Mouse (Mus musculus) frontal cortex, postnatal 25 days (tissue): ENCODE data around the gene Hist1h3d.
A peak's percentile ranks its signal among the peaks of the same experiment; 100 is the strongest.
"Not testable (repeated sequence)": the region's sequence is repeated elsewhere in the genome, so short reads cannot be mapped to it uniquely, and the experiment has no call there.

Source experiments
- DNase-seq, 2 experiments: peaks; one replicate each; pipeline ENCODE4 v3.0.0; 2022; ENCODE audit warnings: low spot score in 2 of 2

Gene Hist1h3d

DNA sequence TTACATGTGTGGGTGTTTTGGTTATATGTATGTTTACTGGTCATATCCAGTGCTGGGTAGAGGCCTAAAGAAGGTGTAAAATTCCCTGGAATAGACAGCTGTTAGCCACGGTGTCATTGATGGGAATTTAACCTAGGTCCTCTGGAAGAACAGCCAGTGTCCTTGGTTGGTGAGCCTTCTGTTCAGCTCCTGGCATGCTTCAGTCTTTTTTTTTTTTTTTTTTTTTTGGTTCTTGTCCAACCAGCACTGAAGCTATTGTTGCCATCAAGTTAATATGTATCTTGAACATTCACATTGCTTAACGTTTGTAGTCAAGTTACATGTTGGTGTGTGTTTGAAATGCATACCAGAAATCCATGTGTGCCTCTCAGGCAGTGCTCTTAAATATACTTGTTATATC is 11.1 kb upstream of the Hist1h3d start:
- DNase-seq: no peak

DNA sequence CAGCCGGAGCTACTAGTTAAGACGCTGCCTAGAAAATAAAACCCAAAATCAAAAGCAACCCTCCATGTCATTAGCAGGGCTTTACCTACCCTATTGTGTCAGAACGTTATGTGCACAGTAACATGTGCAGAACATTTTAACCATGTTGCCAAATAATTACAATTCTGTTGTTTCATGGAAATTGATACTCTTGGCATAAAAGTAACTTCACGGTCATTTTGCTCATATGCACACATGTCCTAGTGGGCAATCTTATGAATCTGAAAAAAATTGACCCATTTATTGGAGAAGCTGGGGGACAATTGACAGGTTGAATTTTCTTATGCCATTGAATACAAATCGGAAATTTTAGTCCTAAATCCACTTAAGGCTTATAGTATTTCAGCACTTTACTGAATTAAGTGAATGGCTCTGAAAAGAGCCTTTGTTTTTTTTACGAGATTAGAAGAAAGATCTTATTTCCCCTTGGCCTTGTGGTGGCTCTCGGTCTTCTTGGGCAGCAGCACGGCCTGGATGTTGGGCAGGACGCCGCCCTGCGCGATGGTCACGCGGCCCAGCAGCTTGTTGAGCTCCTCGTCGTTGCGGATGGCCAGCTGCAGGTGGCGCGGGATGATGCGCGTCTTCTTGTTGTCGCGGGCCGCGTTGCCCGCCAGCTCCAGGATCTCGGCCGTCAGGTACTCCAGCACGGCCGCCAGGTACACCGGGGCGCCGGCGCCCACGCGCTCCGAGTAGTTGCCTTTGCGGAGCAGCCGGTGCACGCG is 5.1 kb upstream of the Hist1h3d start:
- DNase-seq: not testable (repeated sequence)

DNA sequence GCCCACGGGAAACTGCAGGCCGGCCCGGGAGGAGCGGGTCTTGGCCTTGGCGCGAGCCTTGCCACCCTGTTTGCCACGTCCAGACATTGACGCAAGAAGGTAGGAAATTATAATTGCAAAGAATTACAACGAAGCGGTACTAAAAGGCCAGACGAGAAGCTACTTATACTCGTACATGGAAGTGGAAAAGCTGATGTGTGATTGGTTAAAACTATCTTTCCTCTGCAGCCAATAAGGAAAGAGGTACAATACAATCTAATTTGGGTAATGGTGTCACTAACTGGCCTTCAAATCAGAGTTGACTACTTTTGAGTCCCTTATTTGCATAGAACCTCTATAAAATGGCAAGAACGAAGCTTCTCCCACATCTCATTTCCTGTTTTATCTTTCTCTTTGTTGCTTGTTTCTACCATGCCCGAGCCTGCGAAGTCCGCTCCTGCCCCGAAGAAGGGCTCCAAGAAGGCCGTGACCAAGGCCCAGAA is 4.5 kb upstream of the Hist1h3d start, which contains the start of the genes Hist1h2ae and Hist1h2bg:
Gene Hist1h2ae, minus strand, starts transcription at position 199 of the 482 bp plus-strand sequence.
Gene Hist1h2bg, plus strand, starts transcription at position 375 of the 482 bp plus-strand sequence.
- DNase-seq: peak; percentile 58 to 66

DNA sequence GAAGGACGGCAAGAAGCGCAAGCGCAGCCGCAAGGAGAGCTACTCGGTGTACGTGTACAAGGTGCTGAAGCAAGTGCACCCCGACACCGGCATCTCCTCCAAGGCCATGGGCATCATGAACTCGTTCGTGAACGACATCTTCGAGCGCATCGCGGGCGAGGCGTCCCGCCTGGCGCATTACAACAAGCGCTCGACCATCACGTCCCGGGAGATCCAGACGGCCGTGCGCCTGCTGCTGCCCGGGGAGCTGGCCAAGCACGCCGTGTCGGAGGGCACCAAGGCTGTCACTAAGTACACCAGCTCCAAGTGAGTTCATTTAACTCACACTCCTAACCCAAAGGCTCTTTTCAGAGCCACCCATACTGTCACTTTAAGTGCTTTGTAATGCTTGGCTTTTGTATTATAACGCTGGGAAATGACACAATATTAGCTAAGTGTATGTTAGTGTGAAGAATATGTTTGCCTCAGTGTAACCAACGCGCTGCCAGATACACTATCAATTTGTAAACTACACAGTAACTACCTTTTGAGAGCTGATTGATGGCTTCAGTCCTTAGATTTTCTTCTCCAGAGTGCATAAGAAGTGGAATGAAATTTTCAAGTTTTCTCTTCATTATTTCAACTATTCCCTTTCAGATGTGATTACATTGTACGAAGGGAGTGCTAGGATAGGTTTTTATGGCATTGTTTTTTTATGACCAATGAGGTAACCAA is 3.9 kb upstream of the Hist1h3d start:
- not testable (repeated sequence) for DNase-seq

DNA sequence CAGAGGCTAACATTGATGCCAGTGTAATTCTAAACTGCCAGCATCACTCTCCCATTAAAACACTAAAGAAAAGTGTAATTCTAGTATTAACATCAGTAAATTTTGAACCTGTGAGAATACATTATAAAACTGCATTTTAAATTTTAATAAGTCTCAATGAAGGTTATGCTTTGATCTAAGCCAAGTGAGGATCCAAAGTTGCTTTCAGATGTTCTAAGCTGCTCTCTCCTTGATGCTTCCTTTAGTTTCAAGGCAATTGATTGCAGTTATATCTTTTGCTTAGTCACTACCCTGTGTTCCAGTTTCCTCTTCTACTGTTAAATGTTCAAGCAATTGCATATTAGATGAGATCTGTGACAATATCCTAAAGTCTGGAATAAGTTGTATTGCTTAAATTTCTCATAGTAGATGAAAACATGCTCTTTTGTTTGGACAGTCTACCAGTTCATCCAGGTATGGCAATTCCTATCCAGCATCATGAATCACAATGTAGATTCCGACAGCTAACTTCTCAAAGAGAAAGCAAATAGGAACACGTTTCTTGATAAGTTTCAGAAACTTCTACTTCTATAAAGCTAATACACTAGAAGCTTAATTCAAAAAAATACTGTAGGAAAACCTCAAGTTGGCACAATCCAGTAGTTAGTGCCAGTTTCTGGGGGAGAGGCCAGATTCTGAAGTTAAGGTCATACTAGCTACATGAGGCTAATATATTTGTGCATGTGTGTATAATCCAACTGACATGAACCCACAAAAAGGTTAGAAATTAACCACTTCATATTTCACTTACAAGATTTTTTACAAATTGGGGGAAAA is 3.1 kb upstream of the Hist1h3d start:
- no peak for DNase-seq

DNA sequence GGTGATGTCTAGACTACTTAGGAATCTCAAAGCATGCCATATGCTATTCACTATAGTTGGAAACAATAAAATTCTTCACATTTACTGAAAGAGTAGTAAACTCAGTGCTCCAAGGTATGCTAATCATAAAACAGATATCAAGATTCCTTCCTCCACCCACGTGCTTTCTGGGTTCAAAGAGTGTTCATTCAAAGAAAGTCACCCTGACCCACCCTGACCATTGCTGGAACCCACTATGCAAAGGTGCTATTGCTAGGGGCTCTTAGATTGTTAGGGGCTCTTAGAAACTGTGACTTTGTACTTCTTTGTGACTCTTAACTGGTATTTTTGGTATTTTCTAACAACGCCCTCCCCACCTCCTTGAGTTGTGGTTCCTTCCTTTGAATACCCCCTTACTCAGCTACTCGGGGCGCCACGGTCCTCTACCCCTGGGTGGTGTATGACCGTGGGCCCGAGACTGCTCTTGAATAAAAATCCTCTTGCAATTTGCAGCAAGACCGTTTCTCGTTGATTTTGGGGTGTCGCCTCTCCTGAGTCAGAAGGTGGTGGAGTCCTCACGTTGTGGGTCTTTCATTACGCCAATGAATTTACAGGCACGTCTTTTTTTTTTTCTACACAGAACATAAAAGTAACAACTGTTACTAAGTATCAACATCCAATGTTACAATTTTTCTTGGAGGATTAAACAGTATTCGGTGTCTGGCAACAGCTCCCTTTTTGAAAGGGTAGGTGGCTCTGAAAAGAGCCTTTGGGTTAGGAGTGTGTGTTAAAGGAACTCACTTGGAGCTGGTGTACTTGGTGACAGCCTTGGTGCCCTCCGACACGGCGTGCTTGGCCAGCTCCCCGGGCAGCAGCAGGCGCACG is 2.3 kb upstream of the Hist1h3d start:
- DNase-seq: not testable (repeated sequence)

DNA sequence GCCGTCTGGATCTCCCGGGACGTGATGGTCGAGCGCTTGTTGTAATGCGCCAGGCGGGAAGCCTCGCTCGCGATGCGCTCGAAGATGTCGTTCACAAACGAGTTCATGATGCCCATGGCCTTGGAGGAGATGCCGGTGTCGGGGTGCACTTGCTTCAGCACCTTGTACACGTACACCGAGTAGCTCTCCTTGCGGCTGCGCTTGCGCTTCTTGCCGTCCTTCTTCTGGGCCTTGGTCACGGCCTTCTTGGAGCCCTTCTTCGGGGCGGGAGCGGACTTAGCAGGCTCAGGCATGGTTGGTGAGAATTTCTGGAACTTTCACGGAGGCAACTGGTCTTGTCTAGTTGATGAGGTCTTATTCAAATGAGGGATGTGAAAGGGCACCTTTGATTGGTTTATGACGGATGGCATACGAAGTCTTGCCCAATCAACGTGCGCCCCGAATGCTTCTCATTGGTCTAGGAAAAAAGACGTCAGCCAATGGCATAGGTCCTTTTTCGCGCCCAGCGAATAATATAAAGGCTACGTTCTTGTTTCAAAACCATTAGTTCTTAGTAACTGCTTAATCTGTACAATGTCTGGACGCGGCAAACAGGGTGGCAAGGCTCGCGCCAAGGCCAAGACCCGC is 1.6 kb upstream of the Hist1h3d start, which contains the start of the genes Hist1h2bf and Hist1h2ad:
Gene Hist1h2bf, minus strand, starts transcription at position 299 of the 627 bp plus-strand sequence.
Gene Hist1h2ad, plus strand, starts transcription at position 484 of the 627 bp plus-strand sequence.
- DNase-seq: peak; percentile 78 to 87

DNA sequence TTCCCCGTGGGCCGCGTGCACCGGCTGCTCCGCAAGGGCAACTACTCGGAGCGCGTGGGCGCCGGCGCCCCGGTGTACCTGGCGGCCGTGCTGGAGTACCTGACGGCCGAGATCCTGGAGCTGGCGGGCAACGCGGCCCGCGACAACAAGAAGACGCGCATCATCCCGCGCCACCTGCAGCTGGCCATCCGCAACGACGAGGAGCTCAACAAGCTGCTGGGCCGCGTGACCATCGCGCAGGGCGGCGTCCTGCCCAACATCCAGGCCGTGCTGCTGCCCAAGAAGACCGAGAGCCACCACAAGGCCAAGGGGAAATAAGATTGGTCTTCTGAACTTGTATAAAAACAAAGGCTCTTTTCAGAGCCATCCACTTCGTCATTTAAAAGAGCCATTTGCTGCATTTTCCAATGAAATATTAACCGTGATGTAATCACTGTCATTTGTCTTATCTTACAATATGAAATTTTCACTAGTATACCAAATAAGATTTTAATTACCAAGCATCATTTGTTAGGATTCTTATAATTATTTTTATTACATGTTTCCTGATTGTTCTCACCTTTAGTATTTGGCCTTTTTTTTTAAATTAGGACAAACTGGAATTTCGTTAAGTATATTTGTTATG is 905 bp upstream of the Hist1h3d start:
- not testable (repeated sequence) for DNase-seq

DNA sequence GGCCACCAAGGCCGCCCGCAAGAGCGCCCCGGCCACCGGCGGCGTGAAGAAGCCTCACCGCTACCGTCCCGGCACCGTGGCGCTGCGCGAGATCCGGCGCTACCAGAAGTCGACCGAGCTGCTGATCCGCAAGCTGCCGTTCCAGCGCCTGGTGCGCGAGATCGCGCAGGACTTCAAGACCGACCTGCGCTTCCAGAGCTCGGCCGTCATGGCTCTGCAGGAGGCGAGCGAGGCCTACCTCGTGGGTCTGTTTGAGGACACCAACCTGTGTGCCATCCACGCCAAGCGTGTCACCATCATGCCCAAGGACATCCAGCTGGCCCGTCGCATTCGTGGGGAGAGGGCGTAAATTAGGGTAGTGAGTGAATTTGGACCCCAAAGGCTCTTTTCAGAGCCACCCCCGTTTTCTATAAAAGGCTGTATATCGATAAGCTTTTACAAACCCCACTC is 326 bp downstream of the Hist1h3d start:
- not testable (repeated sequence) for DNase-seq

DNA sequence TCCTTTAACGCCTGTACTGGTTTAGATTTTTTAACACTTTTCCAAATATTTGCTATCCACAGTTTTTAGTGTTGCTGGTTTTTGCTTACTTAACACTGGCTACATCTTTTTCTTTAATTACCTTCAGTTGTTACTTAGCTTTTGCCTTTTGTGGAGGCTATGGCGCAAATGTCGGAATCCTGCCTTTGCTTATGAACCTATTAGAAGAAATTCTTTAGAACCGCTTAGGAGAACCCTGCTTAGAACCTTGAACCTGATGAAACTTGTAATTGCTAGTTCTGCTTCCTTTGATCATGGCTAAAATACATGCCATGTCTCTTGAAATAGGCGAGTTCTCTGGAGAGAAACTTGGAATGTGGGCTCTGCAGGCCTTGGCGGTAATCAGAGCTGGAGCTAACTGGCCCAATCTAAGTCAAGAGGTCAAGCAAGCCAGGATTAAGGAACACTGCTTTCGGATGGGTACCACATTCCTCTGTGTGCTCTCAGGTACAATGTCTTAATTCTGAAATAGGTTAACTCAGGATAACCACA is 853 bp downstream of the Hist1h3d start:
- no peak for DNase-seq

DNA sequence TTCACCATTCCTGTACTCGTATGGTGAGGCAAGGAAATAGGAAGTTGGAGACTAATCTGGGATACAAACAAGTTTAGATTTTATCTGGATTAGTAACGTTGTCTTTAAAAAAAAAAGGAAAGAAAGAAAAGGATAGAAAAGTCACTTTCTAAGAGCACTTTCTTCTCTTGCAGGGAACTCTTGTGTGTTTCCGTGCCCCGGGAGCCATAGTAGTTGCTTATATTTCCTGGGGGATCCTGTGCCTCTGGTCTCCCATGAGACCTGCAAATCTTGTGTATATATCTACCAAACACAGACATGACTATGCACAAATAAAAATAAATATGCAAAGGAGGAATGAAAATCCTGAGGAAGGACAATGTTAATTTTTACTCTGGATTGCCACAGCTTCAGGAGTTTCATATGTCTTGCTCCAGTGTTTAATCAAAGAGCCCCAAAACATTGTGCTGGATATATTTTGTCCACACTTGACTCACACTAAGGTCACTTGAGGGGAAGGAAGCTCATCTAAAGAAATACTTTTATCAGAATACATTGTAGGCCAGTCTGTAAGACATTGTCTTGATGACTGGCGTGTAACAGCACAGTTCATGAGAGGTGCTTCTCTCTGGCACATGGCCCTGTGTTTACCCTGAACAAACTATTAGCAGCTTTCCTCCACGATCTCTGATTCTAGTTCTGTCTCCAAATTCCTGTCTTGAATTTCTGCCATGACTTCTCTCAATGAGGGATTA is 1.5 kb downstream of the Hist1h3d start:
- no peak for DNase-seq

DNA sequence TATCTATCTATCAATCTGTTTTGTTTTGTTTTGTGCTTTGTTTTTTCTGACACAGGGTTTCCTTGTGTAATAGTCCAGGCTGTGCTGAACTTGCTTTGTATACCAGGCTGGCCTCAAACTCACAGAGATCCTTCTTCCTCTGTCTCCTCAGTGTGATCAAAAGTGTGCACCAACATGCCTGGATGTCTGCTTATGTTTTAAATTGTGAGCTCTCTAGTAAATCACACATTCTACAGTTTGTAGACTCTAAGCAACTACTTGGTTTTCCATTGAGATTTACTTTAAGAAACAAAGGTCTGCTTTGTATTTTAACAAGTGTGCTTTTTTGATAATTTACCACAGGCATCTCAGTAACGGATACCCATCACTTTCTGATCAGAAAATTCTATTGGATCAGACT is 2.3 kb downstream of the Hist1h3d start:
- DNase-seq: no peak

DNA sequence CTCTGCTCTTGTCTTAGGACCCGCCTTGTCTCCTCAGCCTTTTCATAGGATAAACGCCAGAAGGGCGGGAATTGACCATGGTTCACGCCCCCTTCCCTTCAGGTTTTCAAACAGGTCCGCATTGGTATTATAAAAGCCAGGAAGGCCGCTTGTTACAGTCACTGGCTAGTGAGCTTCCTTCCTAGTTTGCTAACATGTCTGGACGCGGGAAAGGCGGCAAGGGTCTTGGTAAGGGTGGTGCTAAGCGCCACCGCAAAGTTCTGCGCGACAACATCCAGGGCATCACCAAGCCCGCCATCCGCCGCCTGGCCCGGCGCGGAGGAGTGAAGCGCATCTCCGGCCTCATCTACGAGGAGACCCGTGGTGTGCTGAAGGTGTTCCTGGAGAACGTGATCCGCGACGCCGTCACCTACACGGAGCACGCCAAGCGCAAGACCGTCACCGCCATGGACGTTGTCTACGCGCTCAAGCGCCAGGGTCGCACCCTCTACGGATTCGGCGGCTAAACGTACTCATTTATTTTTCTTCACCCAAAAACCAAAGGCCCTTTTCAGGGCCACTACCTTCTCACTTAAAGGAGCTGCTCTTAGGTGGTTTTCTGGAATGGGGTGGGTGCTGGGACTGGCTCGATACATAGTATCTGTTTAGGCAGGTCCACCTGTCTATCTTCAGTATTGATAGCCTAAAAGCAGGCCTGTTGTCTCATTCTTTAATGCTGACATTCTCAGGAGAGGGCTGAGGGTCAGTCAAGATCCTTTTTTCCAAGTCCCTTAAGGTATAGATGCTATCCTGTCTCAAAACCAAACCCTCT is 6.0 kb downstream of the Hist1h3d start, which contains the start of gene Hist1h4d:
Gene Hist1h4d, plus strand, starts transcription at position 191 of the 811 bp plus-strand sequence.
- peak; percentile 97 to 99 for DNase-seq

DNA sequence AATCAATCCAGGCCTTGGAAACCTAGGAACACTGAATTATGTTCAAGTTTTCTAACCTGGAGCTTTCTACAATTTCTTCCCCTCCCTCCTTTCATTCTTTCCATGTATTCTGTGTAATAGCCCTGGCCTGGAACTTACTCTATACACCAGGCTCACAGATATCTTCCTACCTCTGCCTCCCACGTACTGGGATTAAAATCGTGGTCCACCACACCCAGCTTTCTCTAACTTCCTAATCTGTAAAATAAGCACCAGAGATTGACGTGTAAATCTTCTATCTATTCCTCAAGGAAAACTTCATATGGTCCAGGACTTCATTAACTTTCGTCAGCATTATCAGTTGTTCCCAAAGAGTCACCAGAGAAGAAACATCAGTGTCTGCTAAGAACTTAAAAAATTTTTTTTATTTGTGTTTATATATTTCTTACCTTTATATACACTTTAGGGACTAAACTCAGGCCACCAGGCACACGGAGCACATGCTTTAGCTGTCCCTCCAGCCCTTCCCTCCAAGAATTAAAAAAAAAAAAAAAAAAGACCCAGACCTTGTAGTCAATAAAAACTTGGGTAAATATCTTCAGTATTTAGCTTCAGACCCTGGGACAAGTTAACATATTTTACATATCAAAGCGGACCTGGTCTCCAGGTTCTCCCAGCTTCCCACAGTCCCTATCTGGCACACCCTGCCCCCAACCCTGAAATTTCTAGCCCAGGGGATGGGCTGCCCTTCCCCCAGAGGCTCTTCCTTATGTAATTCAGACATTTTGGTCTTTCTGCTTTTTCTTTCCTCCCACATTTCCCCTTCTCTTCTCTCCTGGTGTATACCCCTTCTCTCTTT is 6.9 kb downstream of the Hist1h3d start:
- DNase-seq: no peak

DNA sequence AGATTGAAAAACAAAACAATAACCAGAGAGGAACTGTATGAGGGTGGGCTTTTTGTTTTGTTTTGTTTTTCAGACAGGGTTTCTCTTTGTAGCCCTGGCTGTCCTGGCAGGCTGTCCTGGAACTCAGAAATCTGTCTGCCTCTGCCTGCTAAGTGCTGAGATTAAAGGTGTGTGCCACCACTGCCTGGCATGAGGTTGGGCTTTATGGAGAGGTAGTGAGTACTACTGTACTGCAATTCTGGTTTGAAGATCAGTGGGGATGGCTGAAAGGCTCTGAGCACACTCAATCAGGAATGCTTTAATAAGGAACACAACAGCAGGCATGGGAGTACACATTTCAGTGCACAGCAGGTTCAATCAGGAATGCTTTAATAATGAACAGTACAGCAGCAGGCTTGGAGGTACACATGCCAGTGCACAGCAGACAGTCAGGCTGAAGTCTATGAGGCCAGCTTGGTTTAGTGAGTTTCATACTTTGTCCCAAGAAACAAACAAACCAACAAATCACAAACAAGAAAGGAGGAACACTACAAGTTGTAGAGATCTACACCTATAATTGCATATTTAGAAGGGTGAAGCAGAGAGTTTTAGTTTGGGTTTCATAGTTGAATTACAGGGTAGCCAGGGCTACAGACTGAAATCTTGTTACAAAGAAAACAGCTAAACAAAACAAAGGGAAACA is 8.0 kb downstream of the Hist1h3d start:
- DNase-seq: no peak

DNA sequence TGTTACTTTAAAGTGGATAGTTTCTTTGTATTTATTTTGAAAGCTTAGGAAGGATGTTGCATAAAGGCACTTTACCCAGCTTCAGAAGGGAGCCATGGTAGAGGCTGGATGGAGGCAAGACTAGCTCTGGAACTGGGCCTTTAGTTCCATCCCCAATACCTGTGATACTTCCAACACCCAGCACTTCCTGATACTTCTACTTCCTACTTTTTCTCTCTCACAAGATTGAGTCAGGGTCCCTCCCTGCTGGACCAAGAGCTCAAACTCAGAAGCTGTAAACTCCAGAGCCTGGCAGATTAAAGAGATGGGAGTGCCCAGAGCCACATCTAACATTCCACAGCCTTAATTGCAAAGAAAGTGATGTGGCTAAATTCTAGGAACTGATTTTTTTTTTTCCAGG is 8.8 kb downstream of the Hist1h3d start:
- DNase-seq: no peak
